Mouse (Mus musculus) kidney, adult 2 months (tissue): ENCODE data around the gene Drap1.

ENCODE experiments used
- CTCF ChIP-seq: fragments of 200-500 bp; conservative IDR thresholded peaks from 2 replicates; pipeline ENCODE4 v1.5.1; 2011; ENCODE audit warnings: low read depth, mild to moderate bottlenecking, control low read depth, low read length, moderate library complexity, mixed read lengths; ENCODE audit not compliant: insufficient read depth, insufficient read length
- POLR2A ChIP-seq: fragments of 200-500 bp; IDR thresholded peaks from one replicate; pipeline ENCODE4 v1.6.1; 2011; ENCODE audit warnings: low read depth, low read length, control low read depth

- TF ChIP-seq CTCF = peak; percentile 35
- TF ChIP-seq POLR2A = no peak
These were observed 3.3 kb upstream of the Drap1 start for GRCm38 (mm10) chr19:5428083-5428482.
